In genomic region chr13:91460621-91461284, GRCm38 (mm10) we compare ENCODE assay signal across 8 mouse cellular contexts. TPM values are rescaled to one million over a fixed set of nuclear protein-coding genes. Genes with fewer than 3 reads are reported as not detected.
A peak's percentile ranks its signal among the peaks of the same experiment; 100 is the strongest.
DNase-seq lines count a peak whose midpoint lies in the region; ATAC-seq and TF ChIP-seq lines count a peak whose summit lies in the region.

No protein-coding gene starts in this region.

- peak; percentile 91 for DNase-seq in CH12.LX (ENCODE audit: extremely low read depth)
- peak; percentile 96 for DNase-seq in c-Kit-positive CD71-positive TER-119-negative erythroid progenitor cells, embryonic 14.5 days (ENCODE audit: low read depth)
- peak; percentile 100 for DNase-seq in forebrain, embryonic 11.5 days (ENCODE audit: low spot score)
- DNase-seq in kidney, postnatal 36 days, result peak; percentile 99 to 100
- DNase-seq in telencephalon, adult 2 months (ENCODE audit: low read depth, low spot score), result peak; percentile 95

- no peaks in the 10 kb centered on the region for H3K36me3 ChIP-seq in CH12.LX (replicated peaks in 1 of 2; ENCODE audit: control insufficient read depth in 1 of 2, insufficient read depth in 1 of 2, low read length in 1 of 2)
- no peaks in the 10 kb centered on the region for H3K36me3 ChIP-seq in forebrain, embryonic 11.5 days (ENCODE audit: control insufficient read depth, insufficient read depth, low read length)
- H3K36me3 ChIP-seq in heart, embryonic 16.5 days (ENCODE audit: control insufficient read depth, insufficient read depth), result no peaks in the 10 kb centered on the region
- no peaks in the 10 kb centered on the region for H3K36me3 ChIP-seq in liver, embryonic 15.5 days (replicated peaks)
- H3K36me3 ChIP-seq in neural tube, embryonic 12.5 days, result no peaks in the 10 kb centered on the region

- H3K27me3 ChIP-seq in CH12.LX (replicated peaks), result peaks cover 22% of the 10 kb centered on the region
- H3K27me3 ChIP-seq in forebrain, embryonic 11.5 days (ENCODE audit: control insufficient read depth, insufficient read depth, low read length), result no peaks in the 10 kb centered on the region
- no peaks in the 10 kb centered on the region for H3K27me3 ChIP-seq in heart, embryonic 16.5 days (ENCODE audit: control insufficient read depth, insufficient read depth, low read length)
- no peaks in the 10 kb centered on the region for H3K27me3 ChIP-seq in liver, embryonic 15.5 days
- no peaks in the 10 kb centered on the region for H3K27me3 ChIP-seq in neural tube, embryonic 12.5 days (replicated peaks)

- TF ChIP-seq POLR2A in CH12.LX (IDR thresholded peaks at IDR 0.05; ENCODE audit: low read depth, low read length), result no peak

- no peak for TF ChIP-seq RAD21 in CH12.LX (IDR thresholded peaks at IDR 0.05; ENCODE audit: low read depth, low read length)

- TF ChIP-seq EP300 in CH12.LX (IDR thresholded peaks at IDR 0.05; ENCODE audit: low read length), result no peak

- peak overlapping the region; percentile 69 for H3K9ac ChIP-seq in CH12.LX (ENCODE audit: insufficient read depth, low read depth)
- H3K9ac ChIP-seq in forebrain, embryonic 11.5 days (ENCODE audit: low read length), result peak overlapping the region; percentile 95
- H3K9ac ChIP-seq in heart, embryonic 16.5 days (ENCODE audit: low read length), result peak overlapping the region; percentile 97
- peak overlapping the region; percentile 88 for H3K9ac ChIP-seq in liver, embryonic 15.5 days
- H3K9ac ChIP-seq in neural tube, embryonic 12.5 days, result peak overlapping the region; percentile 92

- peaks cover 0 to 7% of the 10 kb centered on the region in 2 experiments; a peak in 3 of 4 replicates for H3K4me1 ChIP-seq in CH12.LX (ENCODE audit: control insufficient read depth in 1 of 2, insufficient read depth in 2 of 2)
- peaks cover 9% of the 10 kb centered on the region for H3K4me1 ChIP-seq in forebrain, embryonic 11.5 days (replicated peaks; ENCODE audit: control insufficient read depth, insufficient read depth, low read length)
- peaks cover 22% of the 10 kb centered on the region for H3K4me1 ChIP-seq in heart, embryonic 16.5 days (ENCODE audit: control insufficient read depth, insufficient read depth, low read length)
- H3K4me1 ChIP-seq in liver, embryonic 15.5 days (replicated peaks), result peaks cover 72% of the 10 kb centered on the region
- peaks cover 23% of the 10 kb centered on the region for H3K4me1 ChIP-seq in neural tube, embryonic 12.5 days

- dilution Hi-C loops in CH12.LX (cut with MboI; ENCODE audit: extremely low pct_ligation_motif_present, extremely low pct_unique_long_range_greater_than_20kb, low sequenced_read_pairs), result no loop called here

- in situ Hi-C loops in CH12.LX (cut with MboI; ENCODE audit: low pct_ligation_motif_present, low pct_unique_long_range_greater_than_20kb, low sequenced_read_pairs), result loop anchor here (25.0 kb wide), 2 partner anchors 177 to 523 kb away; no protein-coding TSS in a partner anchor

- under 1% methylated on average over 37 of the region's 70 CpGs for WGBS in forebrain, embryonic 11.5 days
- under 1% methylated on average over 50 of the region's 70 CpGs for WGBS in heart, embryonic 16.5 days
- under 1% methylated on average over 55 of the region's 70 CpGs for WGBS in liver, embryonic 15.5 days (ENCODE audit: insufficient replicate concordance)
- WGBS in neural tube, embryonic 12.5 days, result under 1% methylated on average over 46 of the region's 70 CpGs

- ATAC-seq in forebrain, embryonic 11.5 days (replicated peaks; ENCODE audit: low FRiP score), result peak; percentile 98
- peak; percentile 97 for ATAC-seq in heart, embryonic 16.5 days (replicated peaks; ENCODE audit: extremely low read depth, insufficient read depth, low FRiP score)
- peak; percentile 91 for ATAC-seq in liver, embryonic 15.5 days (ENCODE audit: insufficient read depth)
- peak; percentile 98 for ATAC-seq in neural tube, embryonic 12.5 days (ENCODE audit: low FRiP score, low read depth)

- no peak overlapping the region for H3K27ac ChIP-seq in CH12.LX (ENCODE audit: insufficient read depth, low read depth)
- peak overlapping the region; percentile 88 for H3K27ac ChIP-seq in forebrain, embryonic 11.5 days (ENCODE audit: low read depth, low read length)
- H3K27ac ChIP-seq in heart, embryonic 16.5 days (ENCODE audit: low read length), result peak overlapping the region; percentile 94
- H3K27ac ChIP-seq in liver, embryonic 15.5 days (replicated peaks), result peak overlapping the region; percentile 92
- H3K27ac ChIP-seq in neural tube, embryonic 12.5 days, result peak overlapping the region; percentile 93

- H3K4me2 ChIP-seq in CH12.LX (ENCODE audit: insufficient read depth, low read depth, poor library complexity, severe bottlenecking), result peak overlapping the region; percentile 92
- H3K4me2 ChIP-seq in forebrain, embryonic 11.5 days (ENCODE audit: low read depth, low read length, severe bottlenecking), result peak overlapping the region; percentile 74
- H3K4me2 ChIP-seq in heart, embryonic 16.5 days (ENCODE audit: low read depth, low read length), result peak overlapping the region; percentile 86
- peak overlapping the region; percentile 84 for H3K4me2 ChIP-seq in liver, embryonic 15.5 days
- peak overlapping the region; percentile 91 for H3K4me2 ChIP-seq in neural tube, embryonic 12.5 days (replicated peaks)

- no peak for TF ChIP-seq CTCF in CH12.LX (conservative IDR thresholded peaks at IDR 0.05 in 1 of 2, IDR thresholded peaks at IDR 0.05 in 1 of 2; ENCODE audit: low read depth in 2 of 2, low read length in 2 of 2)

- H3K9me3 ChIP-seq in CH12.LX (replicated peaks; ENCODE audit: low read length), result no peaks in the 10 kb centered on the region
- H3K9me3 ChIP-seq in forebrain, embryonic 11.5 days (ENCODE audit: control insufficient read depth, low read length), result no peaks in the 10 kb centered on the region
- H3K9me3 ChIP-seq in heart, embryonic 16.5 days (replicated peaks; ENCODE audit: control insufficient read depth, low read length), result no peaks in the 10 kb centered on the region
- H3K9me3 ChIP-seq in liver, embryonic 15.5 days (replicated peaks), result no peaks in the 10 kb centered on the region
- H3K9me3 ChIP-seq in neural tube, embryonic 12.5 days, result no peaks in the 10 kb centered on the region

- H3K4me3 ChIP-seq in CH12.LX (replicated peaks in 1 of 3; ENCODE audit: low read depth in 2 of 3, low read length in 2 of 3, poor library complexity in 1 of 3), result peak overlapping the region; percentile 55 to 84 (median 70)
- peak overlapping the region; percentile 97 for H3K4me3 ChIP-seq in forebrain, embryonic 11.5 days (ENCODE audit: low read depth, low read length)
- peak overlapping the region; percentile 81 for H3K4me3 ChIP-seq in heart, embryonic 16.5 days (ENCODE audit: low read length)
- H3K4me3 ChIP-seq in liver, embryonic 15.5 days (replicated peaks), result peak overlapping the region; percentile 100
- peak overlapping the region; percentile 94 for H3K4me3 ChIP-seq in neural tube, embryonic 12.5 days

- H3K79me2 ChIP-seq in CH12.LX (replicated peaks; ENCODE audit: control insufficient read depth, extremely low read depth, insufficient read depth, poor library complexity, severe bottlenecking), result no peaks in the 10 kb centered on the region

TF ChIP-seq in CH12.LX, 34 proteins besides CTCF, POLR2A, EP300 and RAD21 (continues in another document):
- TF ChIP-seq KAT2A (IDR thresholded peaks at IDR 0.05; ENCODE audit: insufficient replicate concordance, low read length) (no peak), HCFC1 (IDR thresholded peaks at IDR 0.05; ENCODE audit: low read depth, low read length) (peak; percentile 54), ZKSCAN1 (IDR thresholded peaks at IDR 0.05; ENCODE audit: borderline replicate concordance, low read depth, low read length) (no peak), MAX (IDR thresholded peaks at IDR 0.05; ENCODE audit: low read length) (no peak), TBP (conservative IDR thresholded peaks at IDR 0.05; ENCODE audit: low read depth, low read length) (no peak), ETS1 (conservative IDR thresholded peaks at IDR 0.05; ENCODE audit: low read depth, low read length) (0 out of 2 replicates have a peak, but pooled peaks have one; percentile 25), BHLHE40 (IDR thresholded peaks at IDR 0.05; ENCODE audit: low read depth, low read length) (0 out of 2 replicates have a peak, but pooled peaks have one; percentile 22), SIN3A (IDR thresholded peaks at IDR 0.05; ENCODE audit: low read length) (no peak), SMC3 (IDR thresholded peaks at IDR 0.05; ENCODE audit: low read depth, low read length) (no peak), ZC3H11A (IDR thresholded peaks at IDR 0.05; ENCODE audit: low read depth, low read length) (no peak), ZMIZ1 (IDR thresholded peaks at IDR 0.05; ENCODE audit: low read depth, low read length) (no peak), POLR2AphosphoS2 (IDR thresholded peaks at IDR 0.05; ENCODE audit: low read depth, low read length) (no peak), GABPA (IDR thresholded peaks at IDR 0.05; ENCODE audit: insufficient replicate concordance, low read depth, low read length) (no peak), TCF12 (IDR thresholded peaks at IDR 0.05; ENCODE audit: low read depth, low read length) (peak; percentile 30; the same call in 1 of the 2 replicates), USF1 (IDR thresholded peaks at IDR 0.05; ENCODE audit: low read depth, low read length) (no peak), MXI1 (IDR thresholded peaks at IDR 0.05; ENCODE audit: low read depth, low read length) (peak; percentile 85), CHD1 (IDR thresholded peaks at IDR 0.05; ENCODE audit: low read depth, low read length) (no peak), NRF1 (IDR thresholded peaks at IDR 0.05; ENCODE audit: low read depth, low read length) (peak; percentile 31; the same call in 1 of the 2 replicates), MAZ (IDR thresholded peaks at IDR 0.05; ENCODE audit: low read depth, low read length) (peak; percentile 96), USF2 (conservative IDR thresholded peaks at IDR 0.05; ENCODE audit: low read depth, low read length) (no peak), MYC (IDR thresholded peaks at IDR 0.05; ENCODE audit: low read depth, low read length) (no peak), RCOR1 (conservative IDR thresholded peaks at IDR 0.05; ENCODE audit: low read depth, low read length) (peak; percentile 33; the same call in 1 of the 2 replicates), ZNF384 (IDR thresholded peaks at IDR 0.05; ENCODE audit: low read depth, low read length) (no peak), NELFE (IDR thresholded peaks at IDR 0.05; ENCODE audit: low read depth, low read length) (no peak)

RNA-seq across cellular contexts. Expression of gene Ssbp2, which starts 0.7 kb away (rescaled TPM):
- total RNA-seq in CH12.LX (2012; rRNA removed), result 1.8 and 1.9 TPM in 2 replicates
- total RNA-seq in CH12.LX (2014; rRNA removed), result 3.5 and 3.6 TPM in 2 replicates
- 1.9 and 2.8 TPM in 2 replicates for polyA plus RNA-seq in CH12.LX (2012; ENCODE audit: insufficient read length, low read depth)
- 179 and 190 TPM in 2 replicates for polyA plus RNA-seq in forebrain, embryonic 11.5 days (2014; fragmentation: Nextera tagmentation; extraction: Ambion mirVana)
- 111 and 114 TPM in 2 replicates for polyA plus RNA-seq in heart, embryonic 16.5 days (2015; fragmentation: Nextera tagmentation; extraction: Ambion mirVana)
- 44.2 and 45.8 TPM in 2 replicates for polyA plus RNA-seq in liver, embryonic 15.5 days (2015; fragmentation: Nextera tagmentation; extraction: Ambion mirVana)
- polyA plus RNA-seq in neural tube, embryonic 12.5 days (2016; fragmentation: Nextera tagmentation; extraction: Ambion mirVana), result 140 and 144 TPM in 2 replicates

Comparison
In these comparisons a context has a peak if more than half of its experiments do, and no peak if none do; other contexts are left out.
1. RNA of gene Ssbp2, which starts 0.7 kb away (polyA plus RNA-seq): 179 to 190 TPM in forebrain, embryonic 11.5 days, 140 to 144 TPM in neural tube, embryonic 12.5 days, 111 to 114 TPM in heart, embryonic 16.5 days and 44.2 to 45.8 TPM in liver, embryonic 15.5 days; 1.9 to 2.8 TPM in CH12.LX; every median in the first group is over 10 times any median in the second.
2. Peak in every context shown above with its lines, with median percentiles within 50 percentile points of each other: DNase-seq, H3K4me2 ChIP-seq, H3K4me3 ChIP-seq, H3K9ac ChIP-seq and ATAC-seq.